Comparison of ENCODE assay signal across 22 mouse cellular contexts in genomic region chr1:80826383-80826782, GRCm38 (mm10).
"Had no signal": no experiment of that assay in that cellular context is flagged by ENCODE, and none has a peak within 500 bp of the region (broad histone marks: within the 10 kb centered on the region; RNA-seq: fewer than 3 reads in every experiment).

No protein-coding gene starts in this region.

- ATAC-seq: forebrain, embryonic 13.5 days; forebrain, embryonic 14.5 days; forebrain, embryonic 15.5 days; forebrain, embryonic 16.5 days; forebrain, postnatal 0 days had no signal

- DNase-seq: cerebellum, adult 2 months; cerebellum, adult 8-10 months; cerebellum, adult 9-10 months; cerebellum, adult 9-11 months; cerebellum, postnatal 10 days; cerebellum, postnatal 14 days; cerebellum, postnatal 25 days; cerebellum, postnatal 36 days; embryo, embryonic 11 days; forebrain, postnatal 0 days; gastrocnemius, adult 2 months; gastrocnemius, postnatal 10 days; gastrocnemius, postnatal 14 days; gastrocnemius, postnatal 25 days; gastrocnemius, postnatal 36 days; heart, adult 11 months; heart, adult 18-20 months; heart, adult 2 months had no signal
